Mouse (Mus musculus) MEL (cell line): Measurements from ENCODE around the gene Cenpc1. TPM values are rescaled to one million over a fixed set of nuclear protein-coding genes. Genes with fewer than 3 reads are reported as not detected.
A peak's percentile ranks its signal among the peaks of the same experiment; 100 is the strongest.

Experiments used
- DNase-seq: peaks from one replicate; pipeline ENCODE4 v3.0.0; 2011; ENCODE audit warnings: low read depth, low spot score
- H3K27ac ChIP-seq: 2 replicates; pipeline ENCODE4 v1.5.1; 2012; ENCODE audit warnings: low read depth, mild to moderate bottlenecking, control low read depth, low read length, moderate library complexity; ENCODE audit not compliant: control insufficient read depth
- H3K27me3 ChIP-seq, 2 experiments: fragments of 150-350 bp in 1 of 2; sonication (generic) in 1 of 2; 2 replicates each; pipeline ENCODE4 v1.6.1; 2012; ENCODE audit warnings: low read length in 2 of 2, mild to moderate bottlenecking in 2 of 2, improper control_type of control experiment in 1 of 2, moderate library complexity in 1 of 2; ENCODE audit not compliant: insufficient read depth in 2 of 2, control insufficient read depth in 1 of 2
- H3K36me3 ChIP-seq, 2 experiments: 2 replicates each; pipeline ENCODE4 v1.6.1; 2012 to 2014; ENCODE audit warnings: low read length in 2 of 2, improper control_type of control experiment in 1 of 2, inconsistent platforms in 1 of 2, mild to moderate bottlenecking in 1 of 2; ENCODE audit not compliant: insufficient read depth in 2 of 2, control insufficient read depth in 1 of 2
- H3K4me1 ChIP-seq, 2 experiments: fragments of 150-350 bp in 1 of 2; sonication (generic) in 1 of 2; 2 replicates each; pipeline ENCODE4 v1.6.1; 2012; ENCODE audit warnings: low read length in 2 of 2, improper control_type of control experiment in 1 of 2, mild to moderate bottlenecking in 1 of 2; ENCODE audit not compliant: insufficient read depth in 2 of 2, control insufficient read depth in 1 of 2
- H3K4me3 ChIP-seq, 2 experiments: fragments of 150-350 bp in 1 of 2; sonication (generic) in 1 of 2; 2 replicates each; pipeline ENCODE4 v1.5.1; 2012; ENCODE audit warnings: low read depth in 2 of 2, low read length in 2 of 2, mild to moderate bottlenecking in 2 of 2, moderate library complexity in 2 of 2, control low read depth in 1 of 2, improper control_type of control experiment in 1 of 2; ENCODE audit not compliant: control insufficient read depth in 1 of 2, insufficient read depth in 1 of 2
- H3K79me2 ChIP-seq: 2 replicates; pipeline ENCODE4 v1.6.1; 2012; ENCODE audit warnings: mild to moderate bottlenecking, low read length, moderate library complexity; ENCODE audit not compliant: control insufficient read depth, poor library complexity, insufficient read depth
- H3K9ac ChIP-seq: 2 replicates; pipeline ENCODE4 v1.6.1; 2012; ENCODE audit warnings: low read depth, mild to moderate bottlenecking, control low read depth, low read length, moderate library complexity; ENCODE audit not compliant: control insufficient read depth, poor library complexity, severe bottlenecking
- H3K9me3 ChIP-seq: fragments of 150-350 bp; sonication (generic); replicated peaks from 2 replicates; pipeline ENCODE4 v1.6.1; 2012; ENCODE audit warnings: mild to moderate bottlenecking, low read length, improper control_type of control experiment, moderate library complexity; ENCODE audit not compliant: insufficient read depth
- BHLHE40 ChIP-seq: IDR thresholded peaks from 2 replicates; pipeline ENCODE4 v1.6.1; 2012; ENCODE audit warnings: low read depth, mild to moderate bottlenecking, inconsistent platforms, low read length, improper control_type of control experiment, borderline replicate concordance
- CHD1 ChIP-seq: IDR thresholded peaks from 2 replicates; pipeline ENCODE4 v1.6.1; 2012; ENCODE audit warnings: low read depth, mild to moderate bottlenecking, inconsistent platforms, low read length, improper control_type of control experiment
- CTCF ChIP-seq, 3 experiments: IDR thresholded peaks in 2 of 3; conservative IDR thresholded peaks in 1 of 3; 2 replicates each; pipeline ENCODE4 v1.5.1; 2011 to 2012; ENCODE audit warnings: low read length in 3 of 3, low read depth in 2 of 3, mild to moderate bottlenecking in 2 of 3, improper control_type of control experiment in 1 of 3, inconsistent platforms in 1 of 3, mixed read lengths in 1 of 3, moderate library complexity in 1 of 3; ENCODE audit not compliant: control insufficient read depth in 1 of 3, insufficient read depth in 1 of 3, poor library complexity in 1 of 3, severe bottlenecking in 1 of 3
- ELF1 ChIP-seq: IDR thresholded peaks from 2 replicates; pipeline ENCODE4 v1.6.1; 2014; ENCODE audit warnings: low read depth, mild to moderate bottlenecking, inconsistent platforms, low read length, improper control_type of control experiment, moderate library complexity
- EP300 ChIP-seq, 2 experiments: IDR thresholded peaks; 2 replicates each; pipeline ENCODE4 v1.6.1; 2011; ENCODE audit warnings: improper control_type of control experiment in 2 of 2, low read length in 2 of 2, low read depth in 1 of 2, mild to moderate bottlenecking in 1 of 2
- ETS1 ChIP-seq: IDR thresholded peaks from 2 replicates; pipeline ENCODE4 v1.6.1; 2012; ENCODE audit warnings: low read depth, mild to moderate bottlenecking, inconsistent platforms, low read length, improper control_type of control experiment, moderate library complexity
- GABPA ChIP-seq: IDR thresholded peaks from 2 replicates; pipeline ENCODE4 v1.6.1; 2012; ENCODE audit warnings: low read depth, mild to moderate bottlenecking, inconsistent platforms, low read length, improper control_type of control experiment, moderate library complexity
- GATA1 ChIP-seq: IDR thresholded peaks from 2 replicates; pipeline ENCODE4 v1.6.1; 2011; ENCODE audit warnings: low read depth, low read length, improper control_type of control experiment
- HCFC1 ChIP-seq: IDR thresholded peaks from 2 replicates; pipeline ENCODE4 v1.6.1; 2012; ENCODE audit warnings: low read depth, mild to moderate bottlenecking, inconsistent platforms, low read length, improper control_type of control experiment, moderate library complexity
- JUND ChIP-seq: IDR thresholded peaks from 2 replicates; pipeline ENCODE4 v1.6.1; 2011; ENCODE audit warnings: low read depth, mild to moderate bottlenecking, improper control_type of control experiment, low read length
- KAT2A ChIP-seq: conservative IDR thresholded peaks from 2 replicates; pipeline ENCODE4 v1.6.1; 2012; ENCODE audit warnings: low read depth, low read length, improper control_type of control experiment, inconsistent platforms
- MAFK ChIP-seq: IDR thresholded peaks from 2 replicates; pipeline ENCODE4 v1.6.1; 2011; ENCODE audit warnings: low read depth, mild to moderate bottlenecking, low read length, improper control_type of control experiment, borderline replicate concordance
- MAX ChIP-seq: IDR thresholded peaks from 2 replicates; pipeline ENCODE4 v1.6.1; 2011; ENCODE audit warnings: low read length, improper control_type of control experiment
- MAZ ChIP-seq: IDR thresholded peaks from 2 replicates; pipeline ENCODE4 v1.6.1; 2012; ENCODE audit warnings: low read depth, mild to moderate bottlenecking, inconsistent platforms, low read length, improper control_type of control experiment
- MEF2A ChIP-seq: IDR thresholded peaks from 2 replicates; pipeline ENCODE4 v1.6.1; 2014; ENCODE audit warnings: low read depth, mild to moderate bottlenecking, inconsistent platforms, low read length, improper control_type of control experiment; ENCODE audit not compliant: poor library complexity, insufficient replicate concordance, severe bottlenecking; ENCODE audit errors: extremely low read depth
- MXI1 ChIP-seq: IDR thresholded peaks from 2 replicates; pipeline ENCODE4 v1.6.1; 2011; ENCODE audit warnings: mild to moderate bottlenecking, low read depth, low read length, improper control_type of control experiment
- MYB ChIP-seq: IDR thresholded peaks from 2 replicates; pipeline ENCODE4 v1.6.1; 2011; ENCODE audit warnings: mild to moderate bottlenecking, low read depth, low read length, improper control_type of control experiment
- MYC ChIP-seq: IDR thresholded peaks from 2 replicates; pipeline ENCODE4 v1.6.1; 2011; ENCODE audit warnings: low read depth, mild to moderate bottlenecking, low read length, improper control_type of control experiment, moderate library complexity
- NELFE ChIP-seq: IDR thresholded peaks from 2 replicates; pipeline ENCODE4 v1.6.1; 2011; ENCODE audit warnings: low read depth, low read length, improper control_type of control experiment
- NRF1 ChIP-seq: IDR thresholded peaks from 2 replicates; pipeline ENCODE4 v1.6.1; 2014; ENCODE audit warnings: low read depth, mild to moderate bottlenecking, inconsistent platforms, low read length, improper control_type of control experiment, moderate library complexity; ENCODE audit not compliant: poor library complexity, insufficient read depth, severe bottlenecking
- POLR2A ChIP-seq, 2 experiments: IDR thresholded peaks; 2 replicates each; pipeline ENCODE4 v1.6.1; 2011 to 2012; ENCODE audit warnings: low read length in 2 of 2, mild to moderate bottlenecking in 2 of 2, control low read depth in 1 of 2, improper control_type of control experiment in 1 of 2, low read depth in 1 of 2, moderate library complexity in 1 of 2; ENCODE audit not compliant: control insufficient read depth in 1 of 2, insufficient read depth in 1 of 2, poor library complexity in 1 of 2
- POLR2AphosphoS5 ChIP-seq: IDR thresholded peaks from 2 replicates; pipeline ENCODE4 v1.6.1; 2012; ENCODE audit warnings: low read depth, borderline replicate concordance, mild to moderate bottlenecking, inconsistent platforms, low read length, moderate library complexity, mixed read lengths
- RAD21 ChIP-seq: IDR thresholded peaks from 2 replicates; pipeline ENCODE4 v1.6.1; 2011; ENCODE audit warnings: mild to moderate bottlenecking, low read depth, low read length, improper control_type of control experiment
- RCOR1 ChIP-seq: IDR thresholded peaks from 2 replicates; pipeline ENCODE4 v1.6.1; 2012; ENCODE audit warnings: low read depth, mild to moderate bottlenecking, inconsistent platforms, low read length, improper control_type of control experiment
- SIN3A ChIP-seq: IDR thresholded peaks from 2 replicates; pipeline ENCODE4 v1.6.1; 2012; ENCODE audit warnings: low read length, improper control_type of control experiment, inconsistent platforms
- SMC3 ChIP-seq: IDR thresholded peaks from 2 replicates; pipeline ENCODE4 v1.6.1; 2011; ENCODE audit warnings: low read depth, low read length, improper control_type of control experiment
- TAL1 ChIP-seq: IDR thresholded peaks from 2 replicates; pipeline ENCODE4 v1.6.1; 2012; ENCODE audit warnings: mild to moderate bottlenecking, inconsistent platforms, low read length, moderate library complexity, mixed read lengths
- TBP ChIP-seq: IDR thresholded peaks from 2 replicates; pipeline ENCODE4 v1.8.0; 2011; ENCODE audit warnings: low read depth, low read length, improper control_type of control experiment
- TCF12 ChIP-seq: IDR thresholded peaks from 2 replicates; pipeline ENCODE4 v1.6.1; 2014; ENCODE audit warnings: low read depth, mild to moderate bottlenecking, inconsistent platforms, low read length, improper control_type of control experiment, moderate library complexity
- UBTF ChIP-seq: IDR thresholded peaks from 2 replicates; pipeline ENCODE4 v1.6.1; 2012; ENCODE audit warnings: low read depth, mild to moderate bottlenecking, inconsistent platforms, low read length, improper control_type of control experiment, moderate library complexity, borderline replicate concordance; ENCODE audit not compliant: insufficient read depth
- USF1 ChIP-seq: IDR thresholded peaks from 2 replicates; pipeline ENCODE4 v1.6.1; 2014; ENCODE audit warnings: low read depth, mild to moderate bottlenecking, inconsistent platforms, low read length, improper control_type of control experiment, moderate library complexity
- USF2 ChIP-seq, 2 experiments: IDR thresholded peaks; 2 replicates each; pipeline ENCODE4 v1.6.1; 2011 to 2012; ENCODE audit warnings: improper control_type of control experiment in 2 of 2, low read length in 2 of 2, borderline replicate concordance in 1 of 2, inconsistent platforms in 1 of 2, low read depth in 1 of 2, mild to moderate bottlenecking in 1 of 2; ENCODE audit not compliant: insufficient read depth in 1 of 2
- ZC3H11A ChIP-seq: IDR thresholded peaks from 2 replicates; pipeline ENCODE4 v1.6.1; 2012; ENCODE audit warnings: low read depth, mild to moderate bottlenecking, inconsistent platforms, low read length, improper control_type of control experiment
- ZMIZ1 ChIP-seq: IDR thresholded peaks from 2 replicates; pipeline ENCODE4 v1.6.1; 2012; ENCODE audit warnings: low read depth, mild to moderate bottlenecking, inconsistent platforms, low read length, improper control_type of control experiment, moderate library complexity
- ZNF384 ChIP-seq: IDR thresholded peaks from 2 replicates; pipeline ENCODE4 v1.6.1; 2012; ENCODE audit warnings: low read depth, mild to moderate bottlenecking, inconsistent platforms, low read length, improper control_type of control experiment
- polyA plus RNA-seq, 2 experiments: library from polyadenylated mRNA; stranded (reverse) in 1 of 2; unstranded in 1 of 2; fragments of >175 nt in 1 of 2; fragments of >200 nt in 1 of 2; gene quantifications; 2 replicates each; pipeline versions ENCODE4 v1.2.1 to v1.2.4; 2012; ENCODE audit warnings: low replicate concordance in 2 of 2, low read depth in 1 of 2; ENCODE audit not compliant: insufficient read length in 2 of 2, insufficient read depth in 1 of 2, missing spikeins in 1 of 2
- total RNA-seq: library from RNA; depleted of rRNA; stranded (reverse); fragments of 300-350 nt; gene quantifications from 2 replicates; pipeline ENCODE4 v1.2.3, GENCODE M21; 2012

The Cenpc1 gene
- total and polyA plus RNA-seq, 3 experiments, result 9.6 to 12.6 TPM; not detected in 1

DNA sequence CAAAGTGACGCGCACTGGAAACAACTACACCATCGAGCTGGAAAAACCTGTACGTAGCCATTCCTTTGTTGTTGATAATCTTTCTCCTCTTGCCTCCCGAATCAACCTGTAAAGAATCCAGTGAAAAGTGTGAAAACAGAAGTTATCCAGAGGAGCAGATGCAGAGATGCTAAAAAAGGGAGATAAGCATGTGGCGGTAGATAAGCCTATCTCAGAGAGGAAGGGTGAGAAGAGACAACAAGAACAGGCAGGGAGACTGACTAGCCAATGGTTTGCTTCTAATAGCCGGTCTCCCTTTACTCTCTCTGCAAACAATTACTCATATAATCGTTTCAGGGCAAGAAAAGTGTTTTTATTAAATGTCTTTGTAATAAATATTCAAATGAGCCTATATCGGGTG is 29.4 kb upstream of the Cenpc1 start:
- TF ChIP-seq ZNF384, result no peak
- TF ChIP-seq TCF12, result peak; percentile 57
- no peak for TF ChIP-seq USF2 (IDR thresholded peaks at IDR 0.05; ENCODE audit: borderline replicate concordance in 1 of 2, insufficient read depth in 1 of 2, low read depth in 1 of 2, low read length in 2 of 2)
- TF ChIP-seq ZMIZ1, result no peak
- TF ChIP-seq CHD1, result no peak
- TF ChIP-seq MAFK, result no peak
- no peak for TF ChIP-seq USF1
- TF ChIP-seq EP300 (IDR thresholded peaks at IDR 0.05; ENCODE audit: low read depth in 1 of 2, low read length in 2 of 2), result peak; percentile 51 to 61; a peak in 2 of 4 replicates
- TF ChIP-seq KAT2A, result no peak
- TF ChIP-seq POLR2A (IDR thresholded peaks at IDR 0.05; ENCODE audit: control insufficient read depth in 1 of 2, insufficient read depth in 1 of 2, low read depth in 1 of 2, low read length in 2 of 2, poor library complexity in 1 of 2), result no peak
- no peak for TF ChIP-seq GABPA
- TF ChIP-seq BHLHE40, result no peak
- TF ChIP-seq SMC3, result no peak
- TF ChIP-seq ZC3H11A, result no peak
- no peak for TF ChIP-seq MXI1
- TF ChIP-seq ETS1, result 0 out of 2 replicates have a peak, but pooled peaks have one; percentile 16
- no peak for TF ChIP-seq MAZ
- TF ChIP-seq UBTF, result no peak
- no peak for TF ChIP-seq JUND
- TF ChIP-seq NRF1, result no peak
- TF ChIP-seq TAL1, result no peak
- no peak for TF ChIP-seq ELF1
- no peak for TF ChIP-seq MAX
- no peak for TF ChIP-seq RAD21
- no peak for TF ChIP-seq MYB
- TF ChIP-seq SIN3A, result no peak
- 0 out of 2 replicates have a peak, but pooled peaks have one; percentile 22 for TF ChIP-seq RCOR1
- no peak for TF ChIP-seq TBP
- no peak for TF ChIP-seq POLR2AphosphoS5
- no peak for TF ChIP-seq NELFE
- TF ChIP-seq HCFC1, result no peak
- no peak for TF ChIP-seq MEF2A
- no peak for TF ChIP-seq CTCF (IDR thresholded peaks at IDR 0.05 in 2 of 3, conservative IDR thresholded peaks at IDR 0.05 in 1 of 3; ENCODE audit: control insufficient read depth in 1 of 3, insufficient read depth in 1 of 3, low read depth in 2 of 3, low read length in 3 of 3, poor library complexity in 1 of 3, severe bottlenecking in 1 of 3)
- TF ChIP-seq GATA1, result peak; percentile 81
- no peak for TF ChIP-seq MYC
- TF ChIP-seq, all 39 proteins: peak for 5
- Histone ChIP-seq H3K4me1 (peaks cover 0 to 7% of the 10 kb centered on the region in 2 experiments; a peak in 2 of 4 replicates), H3K9me3 (no peaks in the 10 kb centered on the region), H3K36me3 (peaks cover 0 to 6% of the 10 kb centered on the region in 2 experiments; a peak in 2 of 4 replicates), H3K4me3 (no peak overlapping the region), H3K9ac (no peak overlapping the region), H3K79me2 (no peaks in the 10 kb centered on the region), H3K27me3 (no peaks in the 10 kb centered on the region), H3K27ac (no peak overlapping the region)
- no peak for DNase-seq
